ENCODE assay signal across 8 mouse cellular contexts in genomic region chr15:94520205-94520900, GRCm38 (mm10). TPM values are rescaled to one million over a fixed set of nuclear protein-coding genes. Genes with fewer than 3 reads are reported as not detected.
DNase-seq lines count a peak whose midpoint lies in the region; ATAC-seq lines count a peak whose summit lies in the region.

No protein-coding gene starts in this region.

- no peaks in the 10 kb centered on the region for H3K4me1 ChIP-seq in embryonic facial prominence, embryonic 11.5 days (ENCODE audit: control insufficient read depth, insufficient read depth, low read length)
- no peaks in the 10 kb centered on the region for H3K4me1 ChIP-seq in midbrain, embryonic 16.5 days (ENCODE audit: control insufficient read depth, insufficient read depth, low read length)

- DNase-seq in frontal cortex, postnatal 25 days (ENCODE audit: low spot score in 2 of 2) = no peak
- peak; percentile 51 for DNase-seq in thymus, postnatal 14 days
- no peak for DNase-seq in thymus, postnatal 36 days
- peak; percentile 91 for DNase-seq in embryonic facial prominence, embryonic 11.5 days (ENCODE audit: low spot score)
- DNase-seq in kidney, postnatal 36 days = peak; percentile 35 to 42
- no peak for DNase-seq in spleen, adult 12 weeks (ENCODE audit: low spot score)

- no peaks in the 10 kb centered on the region for H3K9me3 ChIP-seq in embryonic facial prominence, embryonic 11.5 days (replicated peaks; ENCODE audit: control insufficient read depth, low read length)
- H3K9me3 ChIP-seq in midbrain, embryonic 16.5 days (replicated peaks; ENCODE audit: control insufficient read depth, low read length, poor library complexity, severe bottlenecking) = 0 out of 2 replicates have a peak, but pooled peaks cover 2% of the 10 kb centered on the region

- no peak overlapping the region for H3K4me3 ChIP-seq in embryonic facial prominence, embryonic 11.5 days (ENCODE audit: low read depth, low read length)
- H3K4me3 ChIP-seq in midbrain, embryonic 16.5 days (ENCODE audit: low read depth, low read length) = no peak overlapping the region

- peak; percentile 76 for ATAC-seq in frontal cortex, adult (ENCODE audit: low TSS enrichment)
- no peak for ATAC-seq in embryonic facial prominence, embryonic 11.5 days (replicated peaks; ENCODE audit: insufficient number of reproducible peaks, low FRiP score, low TSS enrichment, low read depth)
- ATAC-seq in midbrain, embryonic 16.5 days = 0 out of 2 replicates have a peak, but pooled peaks have one; percentile 51

- no peak overlapping the region for H3K27ac ChIP-seq in embryonic facial prominence, embryonic 11.5 days (replicated peaks; ENCODE audit: low read depth, low read length)
- no peak overlapping the region for H3K27ac ChIP-seq in midbrain, embryonic 16.5 days (ENCODE audit: low read length)

- H3K4me2 ChIP-seq in embryonic facial prominence, embryonic 11.5 days (ENCODE audit: low read depth, low read length) = no peak overlapping the region
- H3K4me2 ChIP-seq in midbrain, embryonic 16.5 days (ENCODE audit: low read length) = no peak overlapping the region

- H3K36me3 ChIP-seq in embryonic facial prominence, embryonic 11.5 days (replicated peaks; ENCODE audit: control insufficient read depth, insufficient read depth, low read depth, low read length) = no peaks in the 10 kb centered on the region
- H3K36me3 ChIP-seq in midbrain, embryonic 16.5 days (ENCODE audit: control insufficient read depth, insufficient read depth, low read length) = no peaks in the 10 kb centered on the region; the same call in 1 of the 2 replicates

- H3K27me3 ChIP-seq in embryonic facial prominence, embryonic 11.5 days (ENCODE audit: control insufficient read depth, insufficient read depth, low read length) = no peaks in the 10 kb centered on the region
- H3K27me3 ChIP-seq in midbrain, embryonic 16.5 days (ENCODE audit: control insufficient read depth, insufficient read depth, low read depth, low read length) = no peaks in the 10 kb centered on the region

- no peak overlapping the region for H3K9ac ChIP-seq in embryonic facial prominence, embryonic 11.5 days (replicated peaks; ENCODE audit: low read length)
- H3K9ac ChIP-seq in midbrain, embryonic 16.5 days (ENCODE audit: low read depth, low read length) = no peak overlapping the region

- WGBS in embryonic facial prominence, embryonic 11.5 days = 47% methylated on average over 9 of the region's 9 CpGs
- WGBS in midbrain, embryonic 16.5 days = 47% methylated on average over 9 of the region's 9 CpGs

RNA-seq across cellular contexts. Expression of gene Pus7l, which starts 23.0 kb away (rescaled TPM):
- 11.5 and 12.0 TPM in 2 replicates for polyA plus RNA-seq in embryonic facial prominence, embryonic 11.5 days (2014; fragmentation: Nextera tagmentation; extraction: Ambion mirVana)
- polyA plus RNA-seq in midbrain, embryonic 16.5 days (2015; fragmentation: Nextera tagmentation; extraction: Ambion mirVana) = 5.8 and 6.4 TPM in 2 replicates

RNA-seq across cellular contexts. Expression of gene Irak4, which starts 23.1 kb away (rescaled TPM):
- 2.1 and 2.9 TPM in 2 replicates for polyA plus RNA-seq in embryonic facial prominence, embryonic 11.5 days (2014; fragmentation: Nextera tagmentation; extraction: Ambion mirVana)
- 1.3 and 1.5 TPM in 2 replicates for polyA plus RNA-seq in midbrain, embryonic 16.5 days (2015; fragmentation: Nextera tagmentation; extraction: Ambion mirVana)

RNA-seq across cellular contexts. Expression of gene Adamts20, which starts 55.1 kb away (rescaled TPM):
- 6.8 and 8.8 TPM in 2 replicates for polyA plus RNA-seq in embryonic facial prominence, embryonic 11.5 days (2014; fragmentation: Nextera tagmentation; extraction: Ambion mirVana)
- 1.5 and 2.0 TPM in 2 replicates for polyA plus RNA-seq in midbrain, embryonic 16.5 days (2015; fragmentation: Nextera tagmentation; extraction: Ambion mirVana)

Comparison
In these comparisons a context has a peak if more than half of its experiments do, and no peak if none do; other contexts are left out.
1. DNase-seq: peak in thymus, postnatal 14 days (single experiment), embryonic facial prominence, embryonic 11.5 days (single experiment) and kidney, postnatal 36 days (2 of 2); none in frontal cortex, postnatal 25 days (0 of 2), thymus, postnatal 36 days (0 of 2) and spleen, adult 12 weeks (single experiment).